Mouse (Mus musculus) midbrain, postnatal 0 days (tissue): Measurements from ENCODE around the gene Flvcr1. TPM values are rescaled to one million over a fixed set of nuclear protein-coding genes. Genes with fewer than 3 reads are reported as not detected.
A peak's percentile ranks its signal among the peaks of the same experiment; 100 is the strongest.

Source experiments
- ATAC-seq: fragments of 200-750 bp; cut with Nextera tagmentation; 2 replicates; pipeline ENCODE4 v1.8.0; 2017; ENCODE audit warnings: moderate number of reproducible peaks, mild to moderate bottlenecking, moderate TSS enrichment, moderate library complexity; ENCODE audit not compliant: low FRiP score
- DNase-seq: peaks from one replicate; pipeline ENCODE4 v3.0.0-alpha.2; 2015; ENCODE audit warnings: low spot score
- H3K27ac ChIP-seq: fragments of 300-500 bp; sonication (generic); 2 replicates; pipeline ENCODE4 v1.5.1; 2014; ENCODE audit warnings: low read depth, mild to moderate bottlenecking, low read length, mixed read lengths
- H3K27me3 ChIP-seq: fragments of 300-500 bp; sonication (generic); 2 replicates; pipeline ENCODE4 v1.6.1; 2014; ENCODE audit warnings: low read length, control low read depth, mixed read lengths; ENCODE audit not compliant: insufficient read depth
- H3K36me3 ChIP-seq: fragments of 300-500 bp; sonication (generic); 2 replicates; pipeline ENCODE4 v1.6.1; 2014; ENCODE audit warnings: low read length, control low read depth, mixed read lengths; ENCODE audit not compliant: insufficient read depth
- H3K4me1 ChIP-seq: fragments of 300-500 bp; sonication (generic); 2 replicates; pipeline ENCODE4 v1.6.1; 2014; ENCODE audit warnings: mild to moderate bottlenecking, control low read depth, antibody characterized with exemption, low read length, mixed read lengths; ENCODE audit not compliant: insufficient read depth
- H3K4me2 ChIP-seq: fragments of 300-500 bp; sonication (generic); 2 replicates; pipeline ENCODE4 v1.6.1; 2014; ENCODE audit warnings: low read depth, mild to moderate bottlenecking, low read length, mixed read lengths; ENCODE audit not compliant: poor library complexity, severe bottlenecking
- H3K4me3 ChIP-seq: fragments of 300-500 bp; sonication (generic); 2 replicates; pipeline ENCODE4 v1.5.1; 2014; ENCODE audit warnings: low read depth, mild to moderate bottlenecking, low read length, moderate library complexity
- H3K9ac ChIP-seq: fragments of 300-500 bp; sonication (generic); replicated peaks from 2 replicates; pipeline ENCODE4 v1.6.1; 2014; ENCODE audit warnings: mild to moderate bottlenecking, low read length, moderate library complexity, mixed read lengths; ENCODE audit not compliant: poor library complexity, severe bottlenecking
- H3K9me3 ChIP-seq: fragments of 300-500 bp; sonication (generic); 2 replicates; pipeline ENCODE4 v1.6.1; 2016; ENCODE audit warnings: low read length, control low read depth
- CTCF ChIP-seq: IDR thresholded peaks from 2 replicates; pipeline ENCODE4 v1.5.1; 2016; ENCODE audit warnings: antibody characterized with exemption, mild to moderate bottlenecking
- WGBS: fragments of 180-500 bp; shearing (Covaris S2); extraction: QIAGEN DNeasy Blood & Tissue Kit; methylation state at CpG from one replicate; pipeline ENCODE4 v1.1.7; 2014; 5-methylcytosine and 5-hydroxymethylcytosine counted together
- polyA plus RNA-seq: library from polyadenylated mRNA; unstranded; fragments of >200 nt; fragmentation: Nextera tagmentation; extraction: Ambion mirVana; gene quantifications from 2 replicates; pipeline ENCODE4 v1.2.1, GENCODE M21; 2015
- total RNA-seq: library from RNA; depleted of rRNA; stranded (reverse); fragments of >200 nt; gene quantifications from 2 replicates; pipeline ENCODE4 v1.2.3, GENCODE M21; 2014

The Flvcr1 gene
- total and polyA plus RNA-seq, 2 experiments from 2014 or later: 9.2 to 32.3 TPM

DNA sequence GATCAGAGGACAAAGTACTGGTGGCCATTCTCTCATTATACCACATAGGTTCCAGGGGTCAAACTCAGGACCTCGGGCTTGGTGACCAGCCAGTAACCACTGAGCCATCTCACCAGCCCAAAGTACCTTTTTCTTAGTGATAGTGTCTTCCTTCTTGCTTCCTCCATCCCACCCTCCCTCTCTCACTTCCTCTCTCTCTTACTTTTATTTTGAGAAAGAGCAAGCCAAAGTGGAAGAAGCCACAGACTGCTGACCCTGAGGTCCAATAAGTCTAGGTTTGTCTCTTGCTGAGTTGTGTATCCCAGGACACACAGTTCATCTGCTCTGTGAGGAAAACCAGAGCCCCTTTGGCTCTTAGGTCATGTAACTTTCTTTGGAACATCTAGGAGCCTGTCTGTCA is 45.5 kb downstream of the Flvcr1 start:
- 95% methylated on average over 1 of the region's 1 CpGs for WGBS

DNA sequence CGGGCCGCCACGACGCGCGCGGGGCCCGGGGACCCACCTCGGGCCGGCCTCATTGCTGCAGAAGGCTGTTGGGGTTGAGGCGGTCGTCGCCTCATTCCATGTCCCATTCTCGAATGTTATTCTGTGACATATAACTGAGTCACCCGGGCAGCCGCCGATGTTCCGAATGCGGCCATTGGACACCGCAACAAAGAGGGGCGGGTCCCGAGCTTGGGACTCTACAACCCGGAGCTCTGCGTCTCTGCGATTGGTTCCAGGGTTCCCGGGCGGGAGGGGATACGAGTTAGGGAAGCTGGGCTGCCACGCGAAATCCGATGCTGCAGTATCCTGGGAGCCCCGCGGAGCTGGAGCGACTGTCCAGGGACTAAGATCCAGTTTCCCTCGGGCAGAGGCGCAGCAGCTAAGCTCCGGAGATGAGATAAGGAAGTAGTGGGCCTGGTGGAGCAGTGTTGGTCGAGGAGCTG is 46.8 kb downstream of the Flvcr1 start, which contains the start of gene Vash2:
Gene Vash2 (minus strand): TSS at position 197 of the 464 bp plus-strand sequence.
- peaks cover 15% of the 10 kb centered on the region; the same call in 1 of the 2 replicates for H3K4me1 ChIP-seq
- no peaks in the 10 kb centered on the region for H3K27me3 ChIP-seq
- no peak for TF ChIP-seq CTCF
- WGBS: under 1% methylated on average over 38 of the region's 38 CpGs
- H3K9me3 ChIP-seq: no peaks in the 10 kb centered on the region
- peak within 1 kb of the TSS; percentile 94 for H3K27ac ChIP-seq
- ATAC-seq (peak; percentile 94), DNase-seq (peak; percentile 96)
- 0 out of 2 replicates have a peak, but pooled peaks cover 1% of the 10 kb centered on the region for H3K36me3 ChIP-seq
- H3K4me3 ChIP-seq: peak within 1 kb of the TSS; percentile 79
- H3K9ac ChIP-seq: peak within 1 kb of the TSS; percentile 89
- H3K4me2 ChIP-seq: peak within 1 kb of the TSS; percentile 75

More for the DNA sequence above, 45.5 kb downstream of the Flvcr1 start:
- ATAC-seq (no peak), DNase-seq (no peak)
- no peak for TF ChIP-seq CTCF
- no peak overlapping the region for H3K4me2 ChIP-seq
- H3K27me3 ChIP-seq: no peaks in the 10 kb centered on the region
- no peak overlapping the region for H3K4me3 ChIP-seq
- no peak overlapping the region for H3K9ac ChIP-seq
- H3K27ac ChIP-seq: no peak overlapping the region
- no peaks in the 10 kb centered on the region for H3K9me3 ChIP-seq
- peaks cover 12% of the 10 kb centered on the region; the same call in 1 of the 2 replicates for H3K4me1 ChIP-seq
- no peaks in the 10 kb centered on the region for H3K36me3 ChIP-seq

DNA sequence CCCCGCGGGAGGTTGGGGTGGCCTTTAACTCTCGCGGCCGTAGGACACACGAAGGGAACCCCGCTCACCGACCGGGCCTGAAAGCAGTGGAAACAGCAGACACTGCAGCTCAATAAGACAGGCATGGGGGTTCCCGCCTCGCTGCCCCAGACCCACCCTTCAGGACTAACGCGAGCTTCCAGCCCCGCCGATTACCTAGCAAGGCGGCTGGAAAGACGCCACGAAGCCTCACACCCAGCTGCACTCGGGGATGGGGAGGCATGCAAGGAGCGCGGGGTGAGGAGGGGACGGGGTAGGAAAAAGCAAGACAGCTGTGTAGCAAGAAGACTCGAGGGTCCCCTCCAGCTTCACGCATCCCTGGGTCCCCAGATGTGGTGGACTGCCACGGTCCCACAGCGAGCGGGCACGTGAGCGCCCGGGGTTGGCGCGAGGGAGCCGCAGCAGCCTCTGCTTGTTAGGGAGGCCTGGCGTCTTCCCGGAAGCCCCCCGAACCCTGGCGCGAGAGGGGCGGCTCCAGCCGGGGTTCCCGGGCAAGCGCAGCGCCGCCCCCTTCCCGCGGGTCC is 47.4 kb downstream of the Flvcr1 start:
- H3K36me3 ChIP-seq: peaks cover 7% of the 10 kb centered on the region; the same call in 1 of the 2 replicates
- H3K9ac ChIP-seq: peak overlapping the region; percentile 89
- peak overlapping the region; percentile 75 for H3K4me2 ChIP-seq
- H3K27ac ChIP-seq: peak overlapping the region; percentile 94
- H3K9me3 ChIP-seq: no peaks in the 10 kb centered on the region
- no peak for TF ChIP-seq CTCF
- peaks cover 15% of the 10 kb centered on the region; the same call in 1 of the 2 replicates for H3K4me1 ChIP-seq
- ATAC-seq: peak; percentile 64
- peak; percentile 54 for DNase-seq
- 2% methylated on average over 46 of the region's 46 CpGs for WGBS
- H3K27me3 ChIP-seq: no peaks in the 10 kb centered on the region
- peak overlapping the region; percentile 79 for H3K4me3 ChIP-seq

DNA sequence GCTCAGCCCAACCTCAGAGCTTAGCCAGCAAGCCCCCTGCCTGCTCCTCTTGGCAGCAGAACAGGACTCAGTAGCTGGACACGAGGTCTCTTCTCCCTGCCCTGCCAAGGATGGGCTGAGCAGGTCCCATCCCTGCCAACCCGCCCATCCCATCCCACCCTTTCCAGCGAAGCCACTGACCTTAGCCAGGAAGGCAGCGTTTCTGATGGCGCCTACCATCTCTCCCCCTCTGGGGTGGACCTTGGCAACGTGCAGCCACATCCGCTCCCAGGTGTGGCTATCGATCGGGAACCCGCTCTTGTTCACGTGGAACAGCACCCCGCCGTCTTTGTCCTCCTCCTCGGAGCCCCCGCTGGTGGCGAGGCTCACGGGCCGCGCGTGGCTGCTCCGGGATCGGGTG is 48.0 kb downstream of the Flvcr1 start:
- H3K27ac ChIP-seq: peak overlapping the region; percentile 94
- H3K9ac ChIP-seq: peak overlapping the region; percentile 89
- H3K4me3 ChIP-seq: peak overlapping the region; percentile 79
- peak overlapping the region; percentile 75 for H3K4me2 ChIP-seq
- H3K27me3 ChIP-seq: no peaks in the 10 kb centered on the region
- H3K36me3 ChIP-seq: peaks cover 13% of the 10 kb centered on the region
- DNase-seq (peak; percentile 86), ATAC-seq (peak; percentile 44)
- no peak for TF ChIP-seq CTCF
- H3K4me1 ChIP-seq: peaks cover 15% of the 10 kb centered on the region; the same call in 1 of the 2 replicates
- WGBS: 0% methylated on average over 22 of the region's 22 CpGs
- H3K9me3 ChIP-seq: no peaks in the 10 kb centered on the region

DNA sequence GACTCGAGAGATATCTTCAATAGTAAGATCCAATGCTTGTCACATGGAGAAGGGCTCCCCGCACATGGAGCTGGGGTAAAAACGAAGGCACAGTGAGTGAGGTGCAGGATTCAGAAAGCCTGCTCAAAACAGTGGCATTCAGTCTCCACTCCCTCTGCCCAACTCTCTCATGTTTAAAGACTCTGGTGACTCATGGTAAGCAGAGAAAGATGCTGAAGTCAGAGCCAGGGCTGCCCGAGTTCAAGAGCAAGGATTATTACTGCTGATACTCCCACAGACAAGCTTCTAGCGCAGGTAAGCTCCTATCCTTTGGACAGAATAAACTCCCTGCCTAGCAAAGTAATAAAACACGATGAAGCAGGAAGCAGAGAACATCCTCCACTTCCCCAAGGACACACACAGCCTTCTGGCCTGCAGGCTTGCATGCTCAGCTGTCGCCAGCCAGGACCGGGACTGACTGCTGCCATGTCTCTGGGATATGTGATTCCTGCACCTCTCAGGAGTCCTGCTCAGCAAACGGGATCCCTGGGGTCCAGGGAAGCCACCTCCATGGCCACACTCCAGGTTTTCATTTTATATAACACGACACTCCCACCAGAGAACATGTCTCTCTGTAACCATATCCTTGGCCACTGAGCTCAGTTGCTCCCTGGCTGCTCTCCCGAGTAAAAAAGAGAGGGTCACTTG is 48.9 kb downstream of the Flvcr1 start:
- Histone ChIP-seq H3K27ac (no peak overlapping the region), H3K4me1 (peaks cover 15% of the 10 kb centered on the region; the same call in 1 of the 2 replicates), H3K4me3 (peak overlapping the region; percentile 79), H3K9ac (peak overlapping the region; percentile 89), H3K9me3 (no peaks in the 10 kb centered on the region), H3K36me3 (peaks cover 20% of the 10 kb centered on the region), H3K27me3 (no peaks in the 10 kb centered on the region), H3K4me2 (peak overlapping the region; percentile 75)
- no peak for ATAC-seq
- peak; percentile 21 for DNase-seq
- no peak for TF ChIP-seq CTCF
- WGBS: 38% methylated on average over 11 of the region's 11 CpGs

DNA sequence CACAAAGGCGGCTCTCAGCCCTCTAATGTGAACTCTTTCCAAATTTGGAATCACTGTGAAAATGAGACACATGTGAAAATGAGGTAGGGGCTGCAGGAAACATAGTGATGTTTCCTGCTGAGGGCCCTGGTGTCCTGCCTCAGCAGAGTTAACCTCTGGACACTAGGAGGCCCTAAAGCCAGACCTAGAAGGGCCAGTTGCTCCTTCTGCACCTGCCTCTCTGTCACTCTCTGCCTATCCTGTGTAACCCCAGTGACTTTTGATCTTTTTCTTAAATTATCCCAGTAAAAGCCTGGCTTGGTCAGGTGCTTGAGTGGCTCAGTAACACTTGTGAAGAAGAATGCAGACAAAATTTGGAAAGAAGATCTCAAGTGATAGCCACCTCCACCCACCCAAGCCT is 51.1 kb downstream of the Flvcr1 start:
- WGBS: 75% methylated on average over 1 of the region's 1 CpGs
- TF ChIP-seq CTCF: no peak
- Histone ChIP-seq H3K9ac (no peak overlapping the region; the same call in 1 of the 2 replicates), H3K27ac (no peak overlapping the region), H3K4me3 (no peak overlapping the region), H3K36me3 (peaks cover 25% of the 10 kb centered on the region), H3K27me3 (no peaks in the 10 kb centered on the region), H3K9me3 (no peaks in the 10 kb centered on the region), H3K4me2 (no peak overlapping the region), H3K4me1 (peaks cover 15% of the 10 kb centered on the region; the same call in 1 of the 2 replicates)
- DNase-seq (no peak), ATAC-seq (no peak)
